Mouse (Mus musculus): ENCODE measurements at regions not wholly inside any gene's neighbourhood (a gene's known extent, or its start where the extent isn't known, plus 50 kb on each side); places are given as distances from the start of the nearest gene placed in this dataset.

DNA sequence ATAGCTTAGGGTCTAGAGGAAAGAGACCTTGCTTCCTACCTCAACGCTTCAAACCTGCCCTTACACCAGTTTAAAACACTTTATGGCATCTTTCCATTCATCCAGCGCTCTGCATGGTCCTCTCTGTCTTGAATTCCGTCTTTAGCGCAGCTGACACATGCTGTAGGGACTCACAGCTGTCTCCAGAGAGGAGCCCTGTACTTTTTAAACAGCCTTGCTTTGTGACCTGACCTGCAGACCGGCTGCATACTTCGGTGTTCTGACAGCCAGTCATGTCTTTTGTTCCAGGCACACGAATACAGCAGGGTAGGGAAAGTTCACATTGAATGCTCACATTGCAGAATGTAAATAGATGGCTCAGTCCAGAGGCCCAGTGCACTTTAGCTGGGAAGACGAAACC lies 175.4 kb upstream of the Gdnf start:
- H3K4me3 ChIP-seq (ENCODE audit: control insufficient read depth in 1 of 2, insufficient read depth in 1 of 2, low read depth in 2 of 2, low read length in 2 of 2): no peak overlapping the region
- H3K27ac ChIP-seq (ENCODE audit: control insufficient read depth, low read depth, low read length): no peak overlapping the region
- H3K36me3 ChIP-seq (ENCODE audit: control insufficient read depth in 1 of 2, insufficient read depth in 2 of 2, low read length in 2 of 2): no peaks in the 10 kb centered on the region
- no peaks in the 10 kb centered on the region for H3K79me2 ChIP-seq (ENCODE audit: control insufficient read depth, insufficient read depth, low read length, poor library complexity)
- no peaks in the 10 kb centered on the region for H3K9me3 ChIP-seq (replicated peaks; ENCODE audit: insufficient read depth, low read length)
- DNase-seq (ENCODE audit: low read depth, low spot score): no peak
- peaks cover 3% of the 10 kb centered on the region in 2 experiments; a peak in 2 of 4 replicates for H3K27me3 ChIP-seq (ENCODE audit: control insufficient read depth in 1 of 2, insufficient read depth in 2 of 2, low read length in 2 of 2)
- TF ChIP-seq ETS1 (IDR thresholded peaks at IDR 0.05; ENCODE audit: low read depth, low read length) (no peak), POLR2AphosphoS5 (IDR thresholded peaks at IDR 0.05; ENCODE audit: borderline replicate concordance, low read depth, low read length) (no peak), MAZ (IDR thresholded peaks at IDR 0.05; ENCODE audit: low read depth, low read length) (no peak), ZMIZ1 (IDR thresholded peaks at IDR 0.05; ENCODE audit: low read depth, low read length) (no peak), CHD2 (IDR thresholded peaks at IDR 0.05; ENCODE audit: low read length) (no peak), MYB (IDR thresholded peaks at IDR 0.05; ENCODE audit: low read depth, low read length) (no peak), CHD1 (IDR thresholded peaks at IDR 0.05; ENCODE audit: low read depth, low read length) (no peak), GABPA (IDR thresholded peaks at IDR 0.05; ENCODE audit: low read depth, low read length) (no peak), CTCF (IDR thresholded peaks at IDR 0.05 in 2 of 3, conservative IDR thresholded peaks at IDR 0.05 in 1 of 3; ENCODE audit: control insufficient read depth in 1 of 3, insufficient read depth in 1 of 3, low read depth in 2 of 3, low read length in 3 of 3, poor library complexity in 1 of 3, severe bottlenecking in 1 of 3) (no peak), SMC3 (IDR thresholded peaks at IDR 0.05; ENCODE audit: low read depth, low read length) (no peak), MXI1 (IDR thresholded peaks at IDR 0.05; ENCODE audit: low read depth, low read length) (no peak), RAD21 (IDR thresholded peaks at IDR 0.05; ENCODE audit: low read depth, low read length) (no peak), POLR2AphosphoS2 (IDR thresholded peaks at IDR 0.05; ENCODE audit: low read length) (no peak), MAX (IDR thresholded peaks at IDR 0.05; ENCODE audit: low read length) (no peak), ZC3H11A (IDR thresholded peaks at IDR 0.05; ENCODE audit: low read depth, low read length) (no peak), UBTF (IDR thresholded peaks at IDR 0.05; ENCODE audit: borderline replicate concordance, insufficient read depth, low read depth, low read length) (no peak), JUND (IDR thresholded peaks at IDR 0.05; ENCODE audit: low read depth, low read length) (no peak), RCOR1 (IDR thresholded peaks at IDR 0.05; ENCODE audit: low read depth, low read length) (no peak)
- no peaks in the 10 kb centered on the region for H3K4me1 ChIP-seq (ENCODE audit: control insufficient read depth in 1 of 2, insufficient read depth in 2 of 2, low read length in 2 of 2)
- no peak overlapping the region for H3K9ac ChIP-seq (ENCODE audit: control insufficient read depth, low read depth, low read length, poor library complexity, severe bottlenecking)

GRCm38 (mm10) chr15:7639444-7639843 lies 171.2 kb upstream of the Gdnf start:
- no peaks in the 10 kb centered on the region for H3K79me2 ChIP-seq (ENCODE audit: control insufficient read depth, insufficient read depth, low read length, poor library complexity)
- H3K4me3 ChIP-seq (ENCODE audit: control insufficient read depth in 1 of 2, insufficient read depth in 1 of 2, low read depth in 2 of 2, low read length in 2 of 2): no peak overlapping the region
- H3K36me3 ChIP-seq (ENCODE audit: control insufficient read depth in 1 of 2, insufficient read depth in 2 of 2, low read length in 2 of 2): no peaks in the 10 kb centered on the region
- H3K9ac ChIP-seq (ENCODE audit: control insufficient read depth, low read depth, low read length, poor library complexity, severe bottlenecking): no peak overlapping the region
- H3K27me3 ChIP-seq (ENCODE audit: control insufficient read depth in 1 of 2, insufficient read depth in 2 of 2, low read length in 2 of 2): peaks cover 0 to 2% of the 10 kb centered on the region in 2 experiments; a peak in 1 of 4 replicates
- no peak for DNase-seq (ENCODE audit: low read depth, low spot score)
- H3K9me3 ChIP-seq (replicated peaks; ENCODE audit: insufficient read depth, low read length): no peaks in the 10 kb centered on the region
- no peak overlapping the region for H3K27ac ChIP-seq (ENCODE audit: control insufficient read depth, low read depth, low read length)
- TF ChIP-seq ETS1 (IDR thresholded peaks at IDR 0.05; ENCODE audit: low read depth, low read length) (no peak), CHD1 (IDR thresholded peaks at IDR 0.05; ENCODE audit: low read depth, low read length) (no peak), POLR2A (IDR thresholded peaks at IDR 0.05; ENCODE audit: control insufficient read depth in 1 of 2, insufficient read depth in 1 of 2, low read depth in 1 of 2, low read length in 2 of 2, poor library complexity in 1 of 2) (no peak), NELFE (IDR thresholded peaks at IDR 0.05; ENCODE audit: low read depth, low read length) (no peak), ZMIZ1 (IDR thresholded peaks at IDR 0.05; ENCODE audit: low read depth, low read length) (no peak), POLR2AphosphoS2 (IDR thresholded peaks at IDR 0.05; ENCODE audit: low read length) (no peak), RCOR1 (IDR thresholded peaks at IDR 0.05; ENCODE audit: low read depth, low read length) (no peak), SMC3 (IDR thresholded peaks at IDR 0.05; ENCODE audit: low read depth, low read length) (no peak), CHD2 (IDR thresholded peaks at IDR 0.05; ENCODE audit: low read length) (no peak), MXI1 (IDR thresholded peaks at IDR 0.05; ENCODE audit: low read depth, low read length) (no peak), GATA1 (IDR thresholded peaks at IDR 0.05; ENCODE audit: low read depth, low read length) (no peak), ZKSCAN1 (IDR thresholded peaks at IDR 0.05; ENCODE audit: low read depth, low read length) (no peak), MYB (IDR thresholded peaks at IDR 0.05; ENCODE audit: low read depth, low read length) (no peak), KAT2A (conservative IDR thresholded peaks at IDR 0.05; ENCODE audit: low read depth, low read length) (no peak), SIN3A (IDR thresholded peaks at IDR 0.05; ENCODE audit: low read length) (no peak), MAFK (IDR thresholded peaks at IDR 0.05; ENCODE audit: borderline replicate concordance, low read depth, low read length) (no peak)
- no peaks in the 10 kb centered on the region for H3K4me1 ChIP-seq (ENCODE audit: control insufficient read depth in 1 of 2, insufficient read depth in 2 of 2, low read length in 2 of 2)
